ENCODE assay signal across 29 mouse cellular contexts in genomic region chr14:79154961-79155360, GRCm38 (mm10).
DNase-seq lines count a peak whose midpoint lies in the region; ATAC-seq lines count a peak whose summit lies in the region.
"Had no signal": no experiment of that assay in that cellular context is flagged by ENCODE, and none has a peak within 500 bp of the region (broad histone marks: within the 10 kb centered on the region; RNA-seq: fewer than 3 reads in every experiment).

No protein-coding gene starts in this region.

- no peak for ATAC-seq in forebrain, embryonic 13.5 days
- ATAC-seq in midbrain, embryonic 11.5 days (ENCODE audit: low FRiP score), result no peak
- ATAC-seq in midbrain, embryonic 16.5 days, result no peak
- ATAC-seq: intestine, postnatal 0 days; lung, postnatal 0 days had no signal

- no peak for DNase-seq in forebrain, embryonic 10.5 days (ENCODE audit: extremely low spot score, low spot score)
- DNase-seq in heart, embryonic 10.5 days (ENCODE audit: low spot score), result peak; percentile 50
- DNase-seq in heart, postnatal 36 days, result no peak
- peak; percentile 44 for DNase-seq in midbrain, embryonic 11.5 days (ENCODE audit: low spot score, missing footprints)
- no peak for DNase-seq in testis, postnatal 14 days (ENCODE audit: low spot score)
- DNase-seq: adrenal gland, postnatal 25 days; cerebellum, adult 2 months; cerebellum, postnatal 14 days; gastrocnemius, postnatal 25 days; heart, adult 18-20 months; kidney, adult 9 months; kidney, postnatal 10 days; layer of hippocampus, adult 9-11 months; liver, embryonic 13.5 days; lung, adult 18-20 months; lung, postnatal 4 days; midbrain, embryonic 14.5 days; right cerebral cortex, adult 18-20 months; right cerebral cortex, postnatal 4 days; thymus, adult 2 months; thymus, postnatal 36 days had no signal

- H3K4me3 ChIP-seq in forebrain, embryonic 10.5 days, result no peak overlapping the region
- H3K4me3 ChIP-seq in forebrain, embryonic 13.5 days, result no peak overlapping the region
- H3K4me3 ChIP-seq in heart, embryonic 10.5 days, result no peak overlapping the region
- H3K4me3 ChIP-seq in midbrain, embryonic 11.5 days (ENCODE audit: low read depth, low read length), result no peak overlapping the region
- H3K4me3 ChIP-seq in midbrain, embryonic 16.5 days (ENCODE audit: low read depth, low read length), result no peak overlapping the region
- H3K4me3 ChIP-seq: heart, embryonic 12.5 days; liver, embryonic 13.5 days; megakaryocyte, embryonic 14.5 days had no signal

- H3K9me3 ChIP-seq in forebrain, embryonic 10.5 days, result no peaks in the 10 kb centered on the region
- no peaks in the 10 kb centered on the region for H3K9me3 ChIP-seq in forebrain, embryonic 13.5 days (replicated peaks)
- no peaks in the 10 kb centered on the region for H3K9me3 ChIP-seq in heart, embryonic 10.5 days
- no peaks in the 10 kb centered on the region for H3K9me3 ChIP-seq in midbrain, embryonic 11.5 days (ENCODE audit: control insufficient read depth, low read length)
- no peaks in the 10 kb centered on the region for H3K9me3 ChIP-seq in midbrain, embryonic 16.5 days (replicated peaks; ENCODE audit: control insufficient read depth, low read length, poor library complexity, severe bottlenecking)
- H3K9me3 ChIP-seq: G1E; heart, embryonic 12.5 days; liver, embryonic 13.5 days had no signal

- 0 out of 2 replicates have a peak overlapping the region, but pooled peaks have one; percentile 6 for H3K27ac ChIP-seq in forebrain, embryonic 10.5 days
- no peak overlapping the region for H3K27ac ChIP-seq in forebrain, embryonic 13.5 days
- no peak overlapping the region for H3K27ac ChIP-seq in heart, embryonic 10.5 days
- no peak overlapping the region for H3K27ac ChIP-seq in midbrain, embryonic 11.5 days (ENCODE audit: low read depth, low read length)
- no peak overlapping the region for H3K27ac ChIP-seq in midbrain, embryonic 16.5 days (ENCODE audit: low read length)
- H3K27ac ChIP-seq: liver, embryonic 13.5 days; stomach, postnatal 0 days had no signal

- H3K4me2 ChIP-seq in forebrain, embryonic 13.5 days, result no peak overlapping the region
- no peak overlapping the region for H3K4me2 ChIP-seq in midbrain, embryonic 11.5 days
- H3K4me2 ChIP-seq in midbrain, embryonic 16.5 days (ENCODE audit: low read length), result no peak overlapping the region
- H3K4me2 ChIP-seq: heart, embryonic 12.5 days; liver, embryonic 13.5 days had no signal

- H3K4me1 ChIP-seq in forebrain, embryonic 10.5 days, result peaks cover 18% of the 10 kb centered on the region
- peaks cover 36% of the 10 kb centered on the region for H3K4me1 ChIP-seq in forebrain, embryonic 13.5 days
- peaks cover 14% of the 10 kb centered on the region for H3K4me1 ChIP-seq in heart, embryonic 10.5 days
- H3K4me1 ChIP-seq in midbrain, embryonic 11.5 days (ENCODE audit: control insufficient read depth, insufficient read depth, low read length), result no peaks in the 10 kb centered on the region
- no peaks in the 10 kb centered on the region for H3K4me1 ChIP-seq in midbrain, embryonic 16.5 days (ENCODE audit: control insufficient read depth, insufficient read depth, low read length)
- H3K4me1 ChIP-seq: liver, embryonic 13.5 days; megakaryocyte, embryonic 14.5 days had no signal

- no peaks in the 10 kb centered on the region for H3K27me3 ChIP-seq in forebrain, embryonic 10.5 days (ENCODE audit: poor library complexity, severe bottlenecking)
- H3K27me3 ChIP-seq in forebrain, embryonic 13.5 days, result no peaks in the 10 kb centered on the region
- H3K27me3 ChIP-seq in heart, embryonic 10.5 days (ENCODE audit: insufficient read depth, poor library complexity, severe bottlenecking), result no peaks in the 10 kb centered on the region
- H3K27me3 ChIP-seq in midbrain, embryonic 11.5 days (ENCODE audit: control insufficient read depth, insufficient read depth, low read length), result no peaks in the 10 kb centered on the region
- H3K27me3 ChIP-seq in midbrain, embryonic 16.5 days (ENCODE audit: control insufficient read depth, insufficient read depth, low read depth, low read length), result no peaks in the 10 kb centered on the region
- H3K27me3 ChIP-seq: heart, embryonic 12.5 days; liver, embryonic 13.5 days; megakaryocyte, embryonic 14.5 days had no signal

- no peak overlapping the region for H3K9ac ChIP-seq in forebrain, embryonic 13.5 days
- no peak overlapping the region for H3K9ac ChIP-seq in midbrain, embryonic 11.5 days (ENCODE audit: low read length)
- H3K9ac ChIP-seq in midbrain, embryonic 16.5 days (ENCODE audit: low read depth, low read length), result no peak overlapping the region
- H3K9ac ChIP-seq: heart, embryonic 12.5 days; liver, embryonic 13.5 days had no signal

- intact Hi-C loops in heart, postnatal 36 days (cut with DNase I), result loop anchor here (5.0 kb wide), 1 partner anchor 33 kb away; no protein-coding TSS in a partner anchor

- WGBS in forebrain, embryonic 10.5 days, result 83% methylated on average over 11 of the region's 11 CpGs
- 58% methylated on average over 11 of the region's 11 CpGs for WGBS in forebrain, embryonic 13.5 days
- 78% methylated on average over 11 of the region's 11 CpGs for WGBS in heart, embryonic 10.5 days
- 79% methylated on average over 11 of the region's 11 CpGs for WGBS in midbrain, embryonic 11.5 days
- 70% methylated on average over 11 of the region's 11 CpGs for WGBS in midbrain, embryonic 16.5 days

- no peaks in the 10 kb centered on the region for H3K36me3 ChIP-seq in forebrain, embryonic 10.5 days (replicated peaks)
- no peaks in the 10 kb centered on the region for H3K36me3 ChIP-seq in forebrain, embryonic 13.5 days (ENCODE audit: poor library complexity, severe bottlenecking)
- H3K36me3 ChIP-seq in heart, embryonic 10.5 days, result no peaks in the 10 kb centered on the region
- no peaks in the 10 kb centered on the region for H3K36me3 ChIP-seq in midbrain, embryonic 11.5 days (ENCODE audit: control insufficient read depth, insufficient read depth, low read length)
- H3K36me3 ChIP-seq in midbrain, embryonic 16.5 days (ENCODE audit: control insufficient read depth, insufficient read depth, low read length), result no peaks in the 10 kb centered on the region
- H3K36me3 ChIP-seq: heart, embryonic 12.5 days; liver, embryonic 13.5 days had no signal

Comparison
In these comparisons a context has a peak if more than half of its experiments do, and no peak if none do; other contexts are left out.
1. DNase-seq: peak in heart, embryonic 10.5 days (single experiment) and midbrain, embryonic 11.5 days (single experiment); none in forebrain, embryonic 10.5 days (single experiment), heart, postnatal 36 days (0 of 2) and testis, postnatal 14 days (single experiment).